Mouse (Mus musculus): ENCODE data around the gene Snd1. TPM values are rescaled to one million over a fixed set of nuclear protein-coding genes. Genes with fewer than 3 reads are reported as not detected.

The Snd1 gene
- total RNA-seq, 2 experiments from 2014 or later = 114 TPM

GRCm38 (mm10) chr6:28980750-28981584 is 506.0 kb downstream of the Snd1 start:
- peak; percentile 36 for DNase-seq
- intact Hi-C loops (cut with DNase I) = no loop called here

GRCm38 (mm10) chr6:28981585-28981948 is 506.6 kb downstream of the Snd1 start:
- intact Hi-C loops (cut with DNase I) = no loop called here
- no peak for DNase-seq

GRCm38 (mm10) chr6:28981966-28982701 is 507.2 kb downstream of the Snd1 start:
- DNase-seq = no peak

GRCm38 (mm10) chr6:28982817-28983216 is 507.9 kb downstream of the Snd1 start:
- intact Hi-C loops (cut with DNase I) = no loop called here
- no peak for DNase-seq

More at GRCm38 (mm10) chr6:28981966-28982701, 507.2 kb downstream of the Snd1 start:
- intact Hi-C loops (cut with DNase I) = no loop called here

Other genes with a start within 250 kb of the Snd1 start
- gene Zfp800, start 77.1 kb upstream of the Snd1 start, total RNA-seq (2021) = 10 to 100 TPM; 18.0 to 19.8 TPM
- 100 to 1,000 TPM; 349 to 350 TPM for gene Arf5, start 51.6 kb upstream of the Snd1 start, total RNA-seq (2021)
- gene Fscn3, start 47.4 kb upstream of the Snd1 start, total RNA-seq (2021) = under 1 TPM in 1 of 2 experiments, not detected in 1; 0.36 TPM
- 10 to 100 TPM; 13.4 to 13.6 TPM for gene Gcc1, start 46.7 kb upstream of the Snd1 start, total RNA-seq (2021)
- not detected for gene Pax4, start 25.8 kb upstream of the Snd1 start, total RNA-seq (2021)

Data from left cerebral cortex, postnatal 4 days (tissue).